Mouse (Mus musculus) layer of hippocampus, postnatal 25 days (tissue): ENCODE measurements around the gene Hoxc4. TPM values are rescaled to one million over a fixed set of nuclear protein-coding genes. Genes with fewer than 3 reads are reported as not detected.

Source experiments
- DNase-seq, 2 experiments: peaks; one replicate each; pipeline ENCODE4 v3.0.0; 2022; ENCODE audit warnings: mixed read lengths in 2 of 2, low spot score in 1 of 2; ENCODE audit errors: extremely low spot score in 1 of 2
- total RNA-seq, 2 experiments: library from RNA; stranded (reverse); gene quantifications; 2 replicates each; pipeline ENCODE4 v1.2.3; 2021

Hoxc4 gene
- total RNA-seq, 2 experiments from 2014 or later, result not detected

GRCm38 (mm10) chr15:103010112-103010846 lies 8.5 kb upstream of the Hoxc4 start:
- DNase-seq, result no peak

DNA sequence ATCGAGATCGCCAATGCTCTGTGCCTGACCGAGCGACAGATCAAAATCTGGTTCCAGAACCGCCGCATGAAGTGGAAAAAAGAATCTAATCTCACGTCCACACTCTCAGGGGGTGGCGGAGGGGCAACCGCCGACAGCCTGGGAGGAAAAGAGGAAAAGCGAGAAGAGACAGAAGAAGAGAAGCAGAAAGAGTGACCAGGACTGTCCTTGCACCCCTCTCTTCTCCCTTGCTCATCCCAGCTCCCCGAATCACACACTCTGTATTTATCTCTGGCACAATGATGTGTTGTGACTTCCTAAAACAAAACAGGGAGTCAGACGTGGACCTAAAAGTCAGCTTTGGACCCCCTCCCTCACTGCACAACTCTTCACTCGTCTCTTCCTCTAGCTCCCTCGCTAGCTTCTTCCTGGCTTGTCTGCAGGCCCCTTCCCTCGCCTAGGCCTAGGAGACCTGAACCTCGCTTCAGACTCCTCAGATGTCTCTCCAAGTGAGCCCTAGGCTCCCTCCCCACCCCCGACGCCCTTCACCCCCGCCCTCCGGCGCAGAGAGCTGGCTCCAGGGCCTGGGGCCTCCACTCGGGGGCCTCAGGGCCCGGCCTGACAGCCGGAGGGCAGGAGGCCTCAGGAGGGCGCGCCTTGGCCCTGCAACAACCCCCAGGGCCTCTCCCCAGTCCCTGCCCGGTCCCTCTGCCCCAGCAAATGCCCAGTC lies 7.7 kb upstream of the Hoxc4 start:
- no peak for DNase-seq

DNA sequence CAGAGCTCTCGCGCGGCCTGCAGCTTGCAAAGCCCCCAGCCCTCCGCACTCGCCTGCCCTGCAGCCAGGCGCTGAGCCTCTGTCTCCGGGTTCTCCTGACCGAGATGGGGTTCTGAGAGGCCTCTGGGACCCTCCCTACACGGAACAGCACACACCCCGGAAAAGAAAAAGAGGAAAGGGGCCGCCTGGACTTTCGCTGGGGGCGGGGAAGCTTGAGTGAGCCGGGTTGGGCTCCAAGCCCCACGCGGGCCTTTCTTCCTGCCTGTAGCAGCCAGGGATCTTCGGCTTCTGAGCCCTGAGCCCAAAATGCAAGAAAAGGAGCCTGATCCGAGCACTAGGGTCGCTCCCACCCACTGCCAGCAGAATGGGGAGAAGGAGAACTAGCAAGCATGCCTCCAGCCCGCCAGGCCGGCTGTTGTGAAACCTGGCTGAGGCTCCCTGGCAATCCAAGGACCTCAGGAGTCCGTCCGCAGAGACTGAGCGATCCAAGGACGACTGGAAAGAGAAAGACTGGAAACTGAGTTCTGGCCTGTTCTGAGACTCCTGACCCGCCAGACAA lies 6.7 kb upstream of the Hoxc4 start:
- no peak for DNase-seq

GRCm38 (mm10) chr15:103013238-103013984 lies 5.3 kb upstream of the Hoxc4 start:
- DNase-seq, result peak in 1 of 2 experiments; percentile 57

- no peak for DNase-seq
Measured at GRCm38 (mm10) chr15:103014166-103015008, 4.3 kb upstream of the Hoxc4 start.

DNA sequence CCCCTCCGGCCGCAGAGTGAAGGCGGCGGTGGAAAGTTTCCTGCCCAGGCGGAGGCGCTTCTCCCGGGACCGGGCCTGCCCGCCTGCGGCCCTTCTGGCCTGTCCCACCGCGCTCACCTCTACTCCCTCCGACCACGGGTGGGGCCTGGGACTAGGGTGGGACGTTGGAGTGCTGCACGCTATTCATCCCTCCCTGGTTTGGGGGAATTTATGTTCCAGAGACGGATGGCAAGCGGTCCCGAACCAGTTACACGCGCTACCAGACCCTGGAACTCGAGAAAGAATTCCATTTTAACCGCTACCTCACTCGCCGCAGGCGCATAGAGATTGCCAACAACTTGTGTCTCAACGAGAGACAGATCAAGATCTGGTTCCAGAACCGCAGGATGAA lies 3.7 kb upstream of the Hoxc4 start:
- no peak for DNase-seq

DNA sequence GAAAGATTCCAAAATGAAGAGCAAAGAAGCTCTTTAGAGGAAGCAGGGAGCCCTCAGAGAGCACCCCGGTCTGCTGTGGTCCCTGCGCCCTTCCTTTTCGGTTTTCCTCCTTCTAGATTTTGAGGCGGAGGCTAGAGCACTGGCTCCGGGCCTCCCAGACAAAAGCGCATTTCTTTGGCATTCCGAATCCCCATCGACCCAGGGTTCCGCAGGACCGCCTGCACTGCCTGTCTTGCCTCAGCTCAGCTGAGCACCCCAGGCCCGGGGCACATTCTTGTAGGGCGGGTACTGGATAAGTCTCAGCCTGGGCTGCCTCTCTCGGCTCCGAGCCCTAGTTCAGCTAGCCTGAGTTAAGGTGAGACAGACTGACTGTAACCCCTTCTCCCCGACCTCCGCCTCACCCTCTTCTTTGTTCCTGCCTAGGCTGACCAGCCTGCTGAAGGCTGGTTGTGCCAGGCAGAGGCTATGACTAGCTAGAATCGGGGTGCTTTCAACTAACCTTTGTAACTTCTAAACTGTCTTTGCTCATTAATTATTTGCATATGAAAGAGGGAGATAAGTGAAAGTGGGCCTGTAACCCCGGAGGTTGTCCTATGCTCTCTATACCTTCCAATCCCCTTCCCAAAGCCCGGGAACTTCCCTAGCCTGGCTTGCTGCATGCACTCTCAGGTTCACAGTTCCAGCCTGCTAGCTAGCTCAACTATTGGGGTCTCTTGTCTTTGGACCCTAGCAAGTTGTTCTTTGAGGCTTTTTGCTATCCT lies 3.1 kb upstream of the Hoxc4 start:
- no peak for DNase-seq

- DNase-seq, result no peak
Measured at GRCm38 (mm10) chr15:103020899-103021418, 2.2 kb downstream of the Hoxc4 start.

DNA sequence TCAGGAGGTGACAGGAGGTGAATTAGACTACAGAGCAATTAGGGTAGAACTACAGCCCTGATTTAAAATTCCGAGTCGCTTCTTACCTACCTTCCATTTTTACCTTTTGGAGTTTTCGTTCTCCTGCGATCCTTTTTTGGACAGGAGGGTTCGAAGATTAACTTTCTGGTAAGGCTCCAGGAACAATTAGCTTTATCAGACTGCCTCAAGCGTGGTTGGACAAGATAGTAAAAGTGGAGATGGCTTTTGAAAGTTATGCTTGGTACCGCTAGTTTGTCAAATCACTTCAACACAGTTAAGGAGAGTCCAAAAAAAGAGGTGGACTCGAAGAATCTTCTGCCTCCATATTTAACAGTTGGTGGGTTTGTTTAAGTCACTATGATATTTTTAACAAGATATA lies 2.8 kb downstream of the Hoxc4 start:
- no peak for DNase-seq

DNA sequence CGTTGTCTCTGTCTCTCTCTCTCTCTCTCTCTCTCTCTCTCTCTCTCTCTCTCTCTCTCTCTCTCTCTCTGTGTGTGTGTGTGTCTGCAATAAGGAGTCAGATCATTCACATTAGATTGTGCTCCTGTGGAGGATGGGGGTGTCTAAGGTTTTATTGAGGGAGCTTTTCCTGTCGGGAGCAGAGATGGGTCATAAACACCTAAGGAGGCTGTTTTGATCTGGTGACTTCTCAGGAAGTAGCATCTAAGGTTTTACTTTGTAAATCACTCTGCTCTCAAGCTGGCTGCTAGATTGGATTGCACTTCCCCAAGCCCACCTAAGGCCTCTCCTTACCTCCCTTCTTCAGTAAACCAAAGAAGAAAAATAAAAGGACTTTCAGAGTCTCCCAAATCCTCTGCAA lies 5.4 kb downstream of the Hoxc4 start:
- DNase-seq, result no peak

- no peak for DNase-seq
Measured at GRCm38 (mm10) chr15:103027266-103028235, 8.8 kb downstream of the Hoxc4 start.

DNA sequence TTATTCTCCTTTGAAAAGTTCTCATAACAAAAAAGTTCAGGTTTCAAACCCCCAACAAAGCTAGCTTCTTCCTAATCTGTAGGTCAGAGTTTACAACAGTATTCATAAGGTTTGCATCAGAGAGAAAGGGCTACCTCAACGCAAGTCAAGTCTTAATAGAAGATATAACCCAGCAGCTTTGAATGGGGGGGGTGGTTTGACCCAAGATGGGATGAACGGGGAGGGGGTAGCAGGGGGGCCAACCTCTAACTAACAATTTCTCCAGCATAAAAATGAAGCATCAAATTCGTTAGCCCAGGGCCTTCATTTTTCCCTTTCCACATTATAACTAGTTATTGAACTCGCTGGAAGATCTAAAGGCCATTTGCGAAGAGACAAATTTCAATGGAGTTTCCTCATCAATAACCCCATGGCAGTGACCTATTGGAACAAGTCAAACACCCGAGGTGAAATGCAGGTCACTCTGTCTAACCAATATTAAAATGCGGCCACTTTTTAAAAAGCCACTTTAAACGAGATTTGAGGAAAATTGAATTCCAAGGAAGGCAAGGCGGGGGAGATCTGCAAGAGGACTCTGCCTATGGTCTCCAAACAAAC lies 10.3 kb downstream of the Hoxc4 start:
- no peak for DNase-seq

GRCm38 (mm10) chr15:103030142-103030541 lies 11.4 kb downstream of the Hoxc4 start:
- DNase-seq, result no peak

DNA sequence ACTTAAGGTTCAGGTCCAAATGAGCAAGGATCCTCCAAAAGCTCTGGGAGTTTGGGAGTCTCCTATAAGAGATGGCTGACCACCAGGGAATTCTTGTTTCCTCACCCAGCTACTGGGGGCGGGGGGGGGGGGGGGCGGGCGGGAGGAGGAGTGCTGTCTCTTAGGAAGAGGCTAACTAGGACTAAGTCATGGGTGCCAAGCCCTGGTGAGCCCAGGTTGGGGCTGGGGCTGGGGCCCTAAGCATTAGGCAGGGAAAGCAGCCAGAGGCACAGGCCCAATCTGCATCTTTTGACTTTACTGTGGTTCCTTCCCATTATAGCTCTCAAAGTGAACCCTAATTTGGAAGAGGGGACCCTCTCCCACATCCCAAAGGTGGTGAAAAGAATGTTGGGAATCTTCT lies 13.4 kb downstream of the Hoxc4 start:
- no peak for DNase-seq

GRCm38 (mm10) chr15:103032646-103033575 lies 14.2 kb downstream of the Hoxc4 start:
- no peak for DNase-seq

- no peak for DNase-seq
Measured at GRCm38 (mm10) chr15:103034043-103034806, 15.5 kb downstream of the Hoxc4 start.
